Mouse (Mus musculus) T-helper 2 cell (primary cell): ENCODE data around the gene Yap1.

Source experiments
- in situ Hi-C: fragments of 300-600 bp; cut with MboI, MseI; formaldehyde crosslinking; loops from one replicate; pipeline ENCODE4 v1.15.1; 2025; ENCODE audit warnings: high pct_unique_total_duplicates

Yap1 gene

GRCm38 (mm10) chr9:8004370-8004991, at the start of gene Yap1:
Gene Yap1 (minus strand): TSS chr9:8004596.
- in situ Hi-C loops, result no loop called here

GRCm38 (mm10) chr9:8043044-8043387, 38.6 kb upstream of the Yap1 start:
- in situ Hi-C loops, result loop anchor here (10.0 kb wide), 1 partner anchor 858 kb away; the partner anchor contains the start of genes Dcun1d5 and Dync2h1

- in situ Hi-C loops, result loop anchor here (10.0 kb wide), 1 partner anchor 858 kb away; the partner anchor contains the start of genes Dcun1d5 and Dync2h1
Observed at GRCm38 (mm10) chr9:8042338-8043043, 38.1 kb upstream of the Yap1 start, which contains the start of gene Cfap300. Gene Cfap300 (minus strand): TSS chr9:8042823.

GRCm38 (mm10) chr9:8035546-8035945, 31.1 kb upstream of the Yap1 start:
- in situ Hi-C loops, result no loop called here

GRCm38 (mm10) chr9:8035091-8035490, 30.7 kb upstream of the Yap1 start:
- in situ Hi-C loops, result no loop called here

GRCm38 (mm10) chr9:8034143-8034542, 29.7 kb upstream of the Yap1 start:
- in situ Hi-C loops, result no loop called here

GRCm38 (mm10) chr9:8032847-8033246, 28.5 kb upstream of the Yap1 start:
- in situ Hi-C loops, result no loop called here

GRCm38 (mm10) chr9:8018609-8019008, 14.2 kb upstream of the Yap1 start:
- in situ Hi-C loops, result no loop called here

GRCm38 (mm10) chr9:8017253-8017913, 13.0 kb upstream of the Yap1 start:
- in situ Hi-C loops, result no loop called here

- in situ Hi-C loops, result no loop called here
Observed at GRCm38 (mm10) chr9:8003301-8004271, 810 bp downstream of the Yap1 start.

- in situ Hi-C loops, result no loop called here
Observed at GRCm38 (mm10) chr9:8002806-8003205, 1.6 kb downstream of the Yap1 start.

- in situ Hi-C loops, result no loop called here
Observed at GRCm38 (mm10) chr9:8001352-8001751, 3.0 kb downstream of the Yap1 start.

GRCm38 (mm10) chr9:7994275-7994674, 10.1 kb downstream of the Yap1 start:
- in situ Hi-C loops, result loop anchor here (25.0 kb wide), 1 partner anchor 1368 kb away; no protein-coding TSS in a partner anchor

GRCm38 (mm10) chr9:7992651-7993050, 11.7 kb downstream of the Yap1 start:
- in situ Hi-C loops, result loop anchor here (25.0 kb wide), 1 partner anchor 1370 kb away; no protein-coding TSS in a partner anchor

GRCm38 (mm10) chr9:7990897-7991296, 13.5 kb downstream of the Yap1 start:
- in situ Hi-C loops, result loop anchor here (25.0 kb wide), 1 partner anchor 1371 kb away; no protein-coding TSS in a partner anchor

GRCm38 (mm10) chr9:7987119-7987518, 17.3 kb downstream of the Yap1 start:
- in situ Hi-C loops, result loop anchor here (25.0 kb wide), 1 partner anchor 1375 kb away; no protein-coding TSS in a partner anchor

GRCm38 (mm10) chr9:7984287-7984686, 20.1 kb downstream of the Yap1 start:
- in situ Hi-C loops, result loop anchor here (25.0 kb wide), 1 partner anchor 1378 kb away; no protein-coding TSS in a partner anchor

- in situ Hi-C loops, result loop anchor here (25.0 kb wide), 1 partner anchor 1379 kb away; no protein-coding TSS in a partner anchor
Observed at GRCm38 (mm10) chr9:7983665-7984064, 20.7 kb downstream of the Yap1 start.

- in situ Hi-C loops, result loop anchor here (25.0 kb wide), 1 partner anchor 1382 kb away; no protein-coding TSS in a partner anchor
Observed at GRCm38 (mm10) chr9:7980162-7980561, 24.2 kb downstream of the Yap1 start.

- in situ Hi-C loops, result loop anchor here (25.0 kb wide), 1 partner anchor 1383 kb away; no protein-coding TSS in a partner anchor
Observed at GRCm38 (mm10) chr9:7979153-7979916, 25.1 kb downstream of the Yap1 start.
